Mouse (Mus musculus) right cerebral cortex, postnatal 14 days (tissue): ENCODE data around the gene Acbd3.

Source experiments
- DNase-seq: peaks from one replicate; pipeline ENCODE4 v3.0.0; 2022

Acbd3 gene

GRCm38 (mm10) chr1:180762679-180763078 is 36.8 kb downstream of the Acbd3 start:
- DNase-seq = no peak

GRCm38 (mm10) chr1:180763307-180763706 is 37.5 kb downstream of the Acbd3 start:
- no peak for DNase-seq

GRCm38 (mm10) chr1:180763828-180764227 is 38.0 kb downstream of the Acbd3 start:
- peak; percentile 83 for DNase-seq

DNA sequence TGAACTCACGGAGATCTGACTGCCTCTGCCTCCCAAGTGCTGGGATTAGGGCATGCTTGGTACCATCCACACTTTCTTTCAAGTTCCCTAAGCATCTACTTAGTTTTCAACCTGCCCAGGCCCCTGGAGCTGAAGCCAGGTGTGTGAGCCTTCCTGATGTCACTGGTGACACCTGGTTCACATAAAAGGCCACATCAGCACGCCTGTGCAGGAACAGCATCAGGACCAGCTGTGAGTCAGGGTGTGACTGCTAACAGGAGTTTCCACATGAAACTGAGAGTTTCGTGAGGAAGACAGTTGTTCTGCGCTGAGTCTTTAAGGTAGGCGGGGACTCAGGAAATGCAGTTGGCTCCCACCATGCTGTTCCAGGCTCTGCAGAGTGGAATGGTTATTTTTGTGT is 39.5 kb downstream of the Acbd3 start:
- DNase-seq = no peak

GRCm38 (mm10) chr1:180766557-180766956 is 40.7 kb downstream of the Acbd3 start:
- DNase-seq = no peak

DNA sequence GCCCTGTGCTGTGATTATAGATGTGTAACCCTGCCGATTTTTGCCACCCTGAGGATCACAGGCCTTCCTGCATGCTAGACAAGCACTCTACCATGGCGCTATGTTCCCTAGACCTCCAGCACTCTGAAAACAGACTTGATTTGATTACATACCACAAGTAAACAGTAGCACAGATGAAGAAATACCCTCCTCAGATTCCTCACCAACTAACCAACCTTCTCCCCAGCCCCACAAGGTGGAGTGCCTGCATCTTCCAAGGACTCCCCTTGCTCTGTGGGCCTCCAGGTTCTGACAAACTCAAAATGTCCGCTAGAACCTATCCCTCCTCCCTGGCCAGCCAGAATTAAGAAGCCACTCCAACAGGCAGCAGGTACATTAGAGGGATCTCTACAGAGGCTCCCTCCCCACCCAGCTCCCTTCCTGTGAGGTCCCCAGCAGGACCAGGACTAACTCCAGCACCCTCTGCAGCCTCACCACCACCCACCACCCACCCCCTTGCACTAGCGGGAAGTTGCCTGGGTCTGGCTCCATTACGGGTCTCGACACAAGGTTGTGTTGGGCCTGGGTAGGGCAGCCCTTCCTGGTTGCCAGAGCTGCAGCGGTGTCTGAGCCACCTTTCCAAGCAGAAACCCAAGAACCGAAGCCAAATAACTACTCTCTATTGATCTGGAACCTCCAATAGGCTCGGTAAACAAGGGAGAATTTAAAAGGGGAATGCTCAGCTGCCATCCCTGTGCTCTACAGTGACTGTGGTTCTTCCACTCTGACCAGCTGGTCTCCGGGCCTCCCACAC is 41.9 kb downstream of the Acbd3 start:
- no peak for DNase-seq

DNA sequence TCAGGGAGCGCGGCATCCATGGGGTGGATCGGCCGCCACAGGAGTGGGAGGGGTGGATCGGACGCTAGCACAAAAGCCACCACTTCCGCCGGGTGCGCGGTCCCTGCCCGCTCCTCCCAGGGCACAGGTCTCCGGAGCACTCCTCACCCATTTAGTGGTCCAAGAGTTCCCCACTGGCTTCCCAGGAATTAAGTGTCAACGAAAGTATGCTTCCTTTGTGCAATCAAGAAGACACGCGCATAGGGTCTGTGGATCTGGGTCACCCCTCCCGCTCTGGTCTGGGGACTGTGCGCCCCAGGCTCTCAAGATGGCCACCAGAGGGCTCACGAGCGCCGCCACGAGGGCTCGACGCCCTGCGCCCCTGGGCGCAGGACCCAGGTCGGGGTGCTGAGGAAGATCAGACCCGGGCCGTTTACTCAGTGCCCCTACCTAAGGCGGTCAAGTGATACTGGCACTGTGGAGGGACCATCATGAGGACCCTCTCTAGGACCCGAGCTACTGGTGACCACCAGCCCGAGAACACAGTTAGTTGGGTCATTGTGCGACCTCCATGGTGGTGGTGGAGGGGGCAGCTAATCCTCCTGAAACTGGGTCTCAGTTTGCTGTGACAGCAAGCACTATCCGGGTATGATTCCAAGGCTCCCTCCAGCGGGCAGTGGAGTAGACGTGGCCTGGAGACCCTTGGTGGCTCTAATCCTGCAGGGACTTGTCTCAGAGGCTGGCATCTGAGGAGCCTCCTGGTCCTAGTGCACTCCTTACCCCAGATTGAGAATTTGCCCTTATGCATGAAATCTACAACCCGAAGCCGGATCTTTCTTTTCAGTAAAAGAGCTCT is 42.7 kb downstream of the Acbd3 start:
- peak; percentile 71 for DNase-seq

- DNase-seq = no peak
Observed at GRCm38 (mm10) chr1:180771306-180771705, 45.5 kb downstream of the Acbd3 start.

GRCm38 (mm10) chr1:180771722-180772121 is 45.9 kb downstream of the Acbd3 start:
- DNase-seq = no peak

DNA sequence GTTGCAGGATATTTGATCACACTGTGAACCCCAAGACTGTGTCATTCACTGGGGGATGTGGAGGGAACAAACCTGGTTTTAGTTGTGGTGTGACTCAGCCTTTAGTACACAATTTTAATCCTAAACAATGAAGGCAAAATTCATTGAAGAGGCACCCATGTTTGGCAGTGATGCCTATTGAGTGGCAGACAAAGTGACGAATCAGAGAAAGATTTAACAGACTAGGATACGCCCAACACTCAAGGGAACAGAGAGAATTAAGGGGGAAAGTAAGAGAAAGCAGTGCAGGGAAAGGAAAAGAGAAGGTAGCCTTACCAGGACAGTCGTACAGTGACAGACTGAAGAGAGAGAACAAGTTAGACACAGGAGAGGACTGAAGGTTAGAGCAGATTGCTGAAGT is 46.4 kb downstream of the Acbd3 start:
- DNase-seq = no peak

DNA sequence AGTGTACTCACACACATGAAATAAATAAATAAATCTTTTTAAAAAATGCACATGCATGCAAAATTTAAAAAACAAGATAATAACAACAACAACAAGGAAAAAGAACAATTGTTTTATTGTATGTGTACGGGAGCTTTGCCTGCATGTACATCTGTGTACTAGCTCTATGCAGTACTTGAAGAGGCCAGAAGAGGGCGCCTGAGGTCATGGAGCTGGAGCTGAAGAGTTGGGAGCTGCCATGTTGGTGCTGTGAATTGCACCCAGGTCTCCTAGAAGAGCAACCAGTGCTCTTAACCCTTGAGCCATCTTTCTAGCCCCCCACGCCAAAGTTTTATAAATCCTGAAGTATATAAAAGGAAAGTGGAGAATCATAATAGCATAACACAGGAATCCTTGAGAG is 48.8 kb downstream of the Acbd3 start:
- no peak for DNase-seq

- no peak for DNase-seq
Observed at GRCm38 (mm10) chr1:180775317-180775716, 49.5 kb downstream of the Acbd3 start.

- no peak for DNase-seq
Observed at GRCm38 (mm10) chr1:180775849-180776493, 50.1 kb downstream of the Acbd3 start.

- no peak for DNase-seq
Observed at GRCm38 (mm10) chr1:180776494-180776893, 50.7 kb downstream of the Acbd3 start.

DNA sequence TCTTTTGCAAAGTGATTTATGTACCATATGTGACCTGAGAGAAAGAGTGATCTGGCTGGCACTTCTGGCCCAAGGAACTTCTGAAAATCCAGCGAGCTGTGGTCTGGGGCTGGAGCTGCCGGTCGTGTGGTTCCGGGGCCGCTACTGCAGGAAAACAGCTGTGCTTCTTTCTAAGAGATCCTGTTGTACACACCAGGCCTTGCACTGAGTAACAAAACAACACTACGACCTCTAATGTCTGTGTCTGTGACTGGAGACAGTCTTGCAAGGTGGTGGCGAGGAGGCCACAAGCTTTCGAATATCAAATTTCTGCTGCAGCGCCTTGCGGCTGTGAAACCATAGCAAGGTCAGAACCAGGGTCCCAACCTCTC is 51.4 kb downstream of the Acbd3 start:
- DNase-seq = no peak

- peak; percentile 74 for DNase-seq
Observed at GRCm38 (mm10) chr1:180777660-180778402, 52.0 kb downstream of the Acbd3 start.

DNA sequence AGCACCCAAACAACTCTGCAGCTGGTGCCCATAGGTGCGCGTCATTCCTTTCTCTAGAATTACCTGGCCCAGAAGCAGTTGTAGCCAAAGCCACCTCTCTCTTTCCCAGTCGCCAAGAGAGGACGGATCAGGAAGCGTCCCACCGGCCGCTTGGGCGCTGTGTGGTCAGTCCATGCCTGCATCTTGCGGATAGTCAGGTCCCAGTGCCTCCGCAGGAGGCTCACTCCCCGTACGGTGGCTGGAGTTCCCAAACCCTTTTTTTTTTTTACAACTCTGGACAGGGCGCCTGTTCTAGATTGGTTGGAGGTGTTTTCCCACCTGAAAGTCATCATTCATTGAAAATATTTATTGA is 52.5 kb downstream of the Acbd3 start:
- DNase-seq = no peak

DNA sequence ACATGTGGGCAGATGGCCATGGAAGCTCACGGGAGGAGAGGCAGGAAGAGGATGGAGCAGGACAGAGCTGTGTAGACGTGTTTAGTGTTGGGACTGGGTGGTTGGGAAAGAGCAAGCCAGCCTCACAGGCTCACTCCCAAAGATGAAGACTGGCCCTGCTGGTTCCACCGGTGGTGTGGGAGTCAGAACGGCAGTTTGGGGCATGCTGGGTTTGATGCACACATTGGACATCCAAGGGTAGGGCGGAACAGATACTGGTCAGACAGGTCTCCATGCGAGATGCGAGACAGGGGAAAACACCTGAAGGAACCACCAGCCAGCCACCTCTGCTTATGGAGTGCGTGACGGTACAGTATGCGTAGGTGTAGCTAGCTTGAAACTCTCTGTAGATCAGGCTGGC is 53.1 kb downstream of the Acbd3 start:
- no peak for DNase-seq

DNA sequence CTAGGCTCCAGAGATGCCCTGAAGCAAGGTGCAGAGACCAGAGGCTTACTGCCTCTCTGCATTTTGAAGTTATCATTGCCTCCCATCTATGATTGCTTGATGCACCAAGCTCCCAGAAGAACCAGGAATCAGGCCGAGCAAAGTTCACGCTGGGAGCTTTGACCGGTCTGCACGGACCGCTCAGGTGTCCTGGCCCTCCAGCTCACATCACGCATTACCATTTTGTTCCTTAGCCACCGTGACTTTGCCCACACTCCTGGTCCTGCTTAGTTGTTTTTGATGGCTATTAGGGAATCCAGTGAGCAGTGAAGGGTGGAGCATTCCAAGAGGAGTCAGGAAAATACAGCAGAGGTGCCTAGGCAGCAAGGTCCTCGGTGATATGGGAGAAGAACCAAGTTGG is 54.4 kb downstream of the Acbd3 start:
- no peak for DNase-seq

GRCm38 (mm10) chr1:180781250-180781649 is 55.4 kb downstream of the Acbd3 start:
- no peak for DNase-seq

- no peak for DNase-seq
Observed at GRCm38 (mm10) chr1:180782906-180783579, 57.2 kb downstream of the Acbd3 start.

- DNase-seq = no peak
Observed at GRCm38 (mm10) chr1:180783580-180783928, 57.7 kb downstream of the Acbd3 start.
